Mouse (Mus musculus) limb, embryonic 11.5 days (tissue): ENCODE results near the gene Wrap73. TPM values are rescaled to one million over a fixed set of nuclear protein-coding genes. Genes with fewer than 3 reads are reported as not detected.

Experiments
- ATAC-seq: fragments of 200-750 bp; cut with Nextera tagmentation; 2 replicates; pipeline ENCODE4 v1.8.0; 2017; ENCODE audit warnings: low read depth; ENCODE audit not compliant: insufficient number of reproducible peaks, low FRiP score, low TSS enrichment
- DNase-seq: peaks from one replicate; pipeline ENCODE4 v3.0.0-alpha.2; 2015; ENCODE audit warnings: low spot score
- H3K27ac ChIP-seq: fragments of 300-500 bp; sonication (generic); replicated peaks from 2 replicates; pipeline ENCODE4 v1.5.1; 2014; ENCODE audit warnings: low read depth, mild to moderate bottlenecking, low read length
- H3K27me3 ChIP-seq: fragments of 300-500 bp; sonication (generic); 2 replicates; pipeline ENCODE4 v1.6.1; 2014; ENCODE audit warnings: mild to moderate bottlenecking, low read length, mixed read lengths; ENCODE audit not compliant: control insufficient read depth, insufficient read depth
- H3K36me3 ChIP-seq: fragments of 300-500 bp; sonication (generic); 2 replicates; pipeline ENCODE4 v1.6.1; 2014; ENCODE audit warnings: mild to moderate bottlenecking, low read length, moderate library complexity, mixed read lengths; ENCODE audit not compliant: control insufficient read depth, insufficient read depth
- H3K4me1 ChIP-seq: fragments of 300-500 bp; sonication (generic); 2 replicates; pipeline ENCODE4 v1.6.1; 2014; ENCODE audit warnings: low read length, mixed read lengths; ENCODE audit not compliant: control insufficient read depth, insufficient read depth
- H3K4me2 ChIP-seq: fragments of 300-500 bp; sonication (generic); 2 replicates; pipeline ENCODE4 v1.6.1; 2014; ENCODE audit warnings: low read depth, mild to moderate bottlenecking, moderate library complexity; ENCODE audit not compliant: severe bottlenecking
- H3K4me3 ChIP-seq: fragments of 300-500 bp; sonication (generic); 2 replicates; pipeline ENCODE4 v1.5.1; 2014; ENCODE audit warnings: low read depth, low read length
- H3K9ac ChIP-seq: fragments of 300-500 bp; sonication (generic); 2 replicates; pipeline ENCODE4 v1.6.1; 2014; ENCODE audit warnings: mild to moderate bottlenecking, low read length
- H3K9me3 ChIP-seq: fragments of 300-500 bp; sonication (generic); 2 replicates; pipeline ENCODE4 v1.6.1; 2016; ENCODE audit warnings: low read length; ENCODE audit not compliant: control insufficient read depth
- WGBS: fragments of 180-500 bp; shearing (Covaris S2); extraction: QIAGEN DNeasy Blood & Tissue Kit; methylation state at CpG from one replicate; pipeline ENCODE4 v1.1.7; 2014; 5-methylcytosine and 5-hydroxymethylcytosine counted together
- polyA plus RNA-seq: library from polyadenylated mRNA; unstranded; fragments of >200 nt; fragmentation: Nextera tagmentation; extraction: Ambion mirVana; gene quantifications from 2 replicates; pipeline ENCODE4 v1.2.1, GENCODE M21; 2014

Gene Wrap73
- polyA plus RNA-seq, 1 experiment from 2014 or later = 48.0 TPM

- H3K27me3 ChIP-seq = peaks cover 4% of the 10 kb centered on the region; the same call in 1 of the 2 replicates
Observed at GRCm38 (mm10) chr4:154109216-154109849, 32.8 kb upstream of the Wrap73 start.

GRCm38 (mm10) chr4:154109850-154110243 is 32.3 kb upstream of the Wrap73 start:
- Histone ChIP-seq H3K9me3 (no peaks in the 10 kb centered on the region), H3K4me3 (no peak overlapping the region), H3K27me3 (peaks cover 4% of the 10 kb centered on the region; the same call in 1 of the 2 replicates), H3K4me2 (no peak overlapping the region), H3K9ac (no peak overlapping the region), H3K27ac (no peak overlapping the region), H3K36me3 (no peaks in the 10 kb centered on the region), H3K4me1 (0 out of 2 replicates have a peak, but pooled peaks cover 3% of the 10 kb centered on the region)
- DNase-seq = no peak
- ATAC-seq = no peak
- 79% methylated on average over 11 of the region's 11 CpGs for WGBS

More at GRCm38 (mm10) chr4:154109216-154109849, 32.8 kb upstream of the Wrap73 start:
- WGBS = 56% methylated on average over 18 of the region's 18 CpGs
- Histone ChIP-seq H3K9me3 (no peaks in the 10 kb centered on the region), H3K36me3 (no peaks in the 10 kb centered on the region), H3K9ac (no peak overlapping the region), H3K27ac (no peak overlapping the region), H3K4me2 (no peak overlapping the region), H3K4me1 (0 out of 2 replicates have a peak, but pooled peaks cover 3% of the 10 kb centered on the region), H3K4me3 (no peak overlapping the region; the same call in 1 of the 2 replicates)
- no peak for DNase-seq
- ATAC-seq = no peak

- no peaks in the 10 kb centered on the region for H3K36me3 ChIP-seq
- no peaks in the 10 kb centered on the region for H3K9me3 ChIP-seq
- ATAC-seq (no peak), DNase-seq (no peak)
- H3K4me2 ChIP-seq = no peak overlapping the region
- WGBS = 68% methylated on average over 7 of the region's 7 CpGs
- no peak overlapping the region for H3K4me3 ChIP-seq
- H3K4me1 ChIP-seq = no peaks in the 10 kb centered on the region
- H3K9ac ChIP-seq = no peak overlapping the region
- H3K27ac ChIP-seq = no peak overlapping the region
- no peaks in the 10 kb centered on the region for H3K27me3 ChIP-seq
Observed at GRCm38 (mm10) chr4:154116421-154116820, 25.8 kb upstream of the Wrap73 start.

GRCm38 (mm10) chr4:154118782-154119181 is 23.4 kb upstream of the Wrap73 start:
- no peak overlapping the region for H3K9ac ChIP-seq
- H3K9me3 ChIP-seq = no peaks in the 10 kb centered on the region
- H3K4me3 ChIP-seq = no peak overlapping the region
- DNase-seq (no peak), ATAC-seq (no peak)
- no peak overlapping the region for H3K4me2 ChIP-seq
- 74% methylated on average over 9 of the region's 9 CpGs for WGBS
- H3K27me3 ChIP-seq = 0 out of 2 replicates have a peak, but pooled peaks cover 3% of the 10 kb centered on the region
- H3K36me3 ChIP-seq = no peaks in the 10 kb centered on the region
- H3K27ac ChIP-seq = no peak overlapping the region
- no peaks in the 10 kb centered on the region for H3K4me1 ChIP-seq

- Histone ChIP-seq H3K36me3 (no peaks in the 10 kb centered on the region), H3K9me3 (no peaks in the 10 kb centered on the region), H3K4me2 (no peak overlapping the region), H3K9ac (no peak overlapping the region), H3K27me3 (0 out of 2 replicates have a peak, but pooled peaks cover 3% of the 10 kb centered on the region), H3K4me3 (no peak overlapping the region), H3K4me1 (no peaks in the 10 kb centered on the region), H3K27ac (no peak overlapping the region)
- no peak for ATAC-seq
- DNase-seq = no peak
- WGBS = 85% methylated on average over 9 of the region's 9 CpGs
Observed at GRCm38 (mm10) chr4:154119208-154119607, 23.0 kb upstream of the Wrap73 start.

- no peaks in the 10 kb centered on the region for H3K9me3 ChIP-seq
- no peaks in the 10 kb centered on the region for H3K36me3 ChIP-seq
- no peak overlapping the region for H3K27ac ChIP-seq
- no peak overlapping the region for H3K4me2 ChIP-seq
- 0 out of 2 replicates have a peak, but pooled peaks cover 3% of the 10 kb centered on the region for H3K27me3 ChIP-seq
- no peak overlapping the region for H3K4me3 ChIP-seq
- 76% methylated on average over 11 of the region's 11 CpGs for WGBS
- DNase-seq (no peak), ATAC-seq (no peak)
- no peak overlapping the region for H3K9ac ChIP-seq
- no peaks in the 10 kb centered on the region for H3K4me1 ChIP-seq
Observed at GRCm38 (mm10) chr4:154121800-154122199, 20.4 kb upstream of the Wrap73 start.

- H3K9me3 ChIP-seq = no peaks in the 10 kb centered on the region
- no peak overlapping the region for H3K9ac ChIP-seq
- no peak overlapping the region for H3K4me2 ChIP-seq
- no peak overlapping the region for H3K27ac ChIP-seq
- WGBS = 69% methylated on average over 7 of the region's 7 CpGs
- no peaks in the 10 kb centered on the region for H3K4me1 ChIP-seq
- H3K4me3 ChIP-seq = no peak overlapping the region
- no peaks in the 10 kb centered on the region for H3K36me3 ChIP-seq
- 0 out of 2 replicates have a peak, but pooled peaks cover 3% of the 10 kb centered on the region for H3K27me3 ChIP-seq
- no peak for ATAC-seq
- DNase-seq = no peak
Observed at GRCm38 (mm10) chr4:154122374-154122773, 19.8 kb upstream of the Wrap73 start.

- no peak overlapping the region for H3K4me2 ChIP-seq
- 80% methylated on average over 6 of the region's 6 CpGs for WGBS
- H3K4me1 ChIP-seq = no peaks in the 10 kb centered on the region
- no peaks in the 10 kb centered on the region for H3K36me3 ChIP-seq
- 0 out of 2 replicates have a peak, but pooled peaks cover 3% of the 10 kb centered on the region for H3K27me3 ChIP-seq
- no peak for ATAC-seq
- H3K9ac ChIP-seq = no peak overlapping the region
- H3K4me3 ChIP-seq = no peak overlapping the region
- no peaks in the 10 kb centered on the region for H3K9me3 ChIP-seq
- H3K27ac ChIP-seq = no peak overlapping the region
- no peak for DNase-seq
Observed at GRCm38 (mm10) chr4:154123553-154123952, 18.6 kb upstream of the Wrap73 start.
